Mouse (Mus musculus): ENCODE data around the gene Vmn1r120. TPM values are rescaled to one million over a fixed set of nuclear protein-coding genes. Genes with fewer than 3 reads are reported as not detected.

The Vmn1r120 gene
- not detected for polyA plus RNA-seq (2015; fragmentation: Illumina TruSeq; extraction: RNeasy Lipid Tissue Mini Kit (QIAGEN cat#74804); ENCODE audit: insufficient read depth, low replicate concordance)

DNA sequence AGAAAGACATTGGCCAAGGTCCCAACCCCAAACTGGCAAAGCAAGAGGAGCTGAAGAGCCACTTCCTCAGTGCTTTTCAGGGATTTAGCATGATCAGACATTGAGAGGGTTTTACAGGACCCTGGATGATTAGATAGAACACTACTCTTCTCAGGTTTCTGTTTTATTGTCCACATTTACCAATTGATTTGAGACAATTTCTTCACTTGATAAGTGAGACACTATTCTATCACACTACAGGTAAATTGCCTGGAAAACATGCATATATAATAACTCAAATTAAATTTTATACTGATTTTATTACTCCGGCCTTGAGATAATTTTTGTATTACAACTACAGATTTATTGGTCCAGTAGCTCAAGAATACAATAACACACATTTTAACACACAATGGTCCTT, at the start of gene Vmn1r120:
Vmn1r120 (minus strand) TSS at position 101 of the 400 bp plus-strand sequence.

DNA sequence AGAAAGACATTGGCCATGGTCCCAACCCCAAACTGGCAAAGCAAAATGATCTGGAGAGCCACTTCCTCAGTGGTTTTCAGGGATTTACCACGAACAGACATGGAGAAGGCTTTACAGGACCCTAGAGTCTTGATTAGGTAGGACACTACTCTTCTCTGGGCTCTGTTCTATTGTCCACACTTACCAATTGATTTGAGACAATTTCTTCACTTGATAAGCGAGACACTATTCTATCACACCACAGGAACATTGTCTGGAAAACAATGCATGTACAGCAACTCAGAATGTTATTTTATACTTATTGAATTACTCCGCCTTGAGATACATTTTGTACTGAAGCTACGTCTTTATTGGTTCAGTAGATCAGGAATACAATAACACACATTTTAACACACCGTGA, 44.8 kb upstream of the Vmn1r120 start, which contains the start of gene Vmn1r121:
Vmn1r121 (minus strand) TSS at position 101 of the 400 bp plus-strand sequence.

DNA sequence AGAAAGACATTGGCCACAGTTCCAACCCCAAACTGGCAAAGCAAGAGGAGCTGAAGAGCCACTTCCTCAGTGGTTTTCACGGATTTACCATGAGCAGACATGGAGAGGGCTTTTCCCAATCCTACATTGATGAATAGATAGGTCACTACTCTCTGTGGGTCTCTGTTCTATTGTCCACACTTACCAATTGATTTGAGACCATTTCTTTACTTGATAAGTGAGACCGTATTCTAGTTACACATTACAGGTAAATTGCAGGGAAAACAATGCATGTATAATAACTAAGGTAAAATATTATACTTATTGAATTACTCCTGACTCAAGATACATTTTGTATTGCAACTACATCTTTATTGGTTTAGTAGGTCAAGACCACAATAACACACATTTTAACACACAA, 41.2 kb downstream of the Vmn1r120 start, which contains the start of gene Vmn1r119:
Vmn1r119 (minus strand) TSS at position 101 of the 400 bp plus-strand sequence.

Other genes with a start within 250 kb of the Vmn1r120 start
- gene Vmn1r114, start 241.6 kb downstream of the Vmn1r120 start, polyA plus RNA-seq (2015; fragmentation: Illumina TruSeq; extraction: RNeasy Lipid Tissue Mini Kit (QIAGEN cat#74804); ENCODE audit: insufficient read depth, low replicate concordance) = not detected
- gene Vmn1r115, start 208.8 kb downstream of the Vmn1r120 start, polyA plus RNA-seq (2015; fragmentation: Illumina TruSeq; extraction: RNeasy Lipid Tissue Mini Kit (QIAGEN cat#74804); ENCODE audit: insufficient read depth, low replicate concordance) = not detected
- gene Vmn1r116, start 181.5 kb downstream of the Vmn1r120 start, polyA plus RNA-seq (2015; fragmentation: Illumina TruSeq; extraction: RNeasy Lipid Tissue Mini Kit (QIAGEN cat#74804); ENCODE audit: insufficient read depth, low replicate concordance) = not detected
- gene Vmn1r117, start 169.7 kb downstream of the Vmn1r120 start, polyA plus RNA-seq (2015; fragmentation: Illumina TruSeq; extraction: RNeasy Lipid Tissue Mini Kit (QIAGEN cat#74804); ENCODE audit: insufficient read depth, low replicate concordance) = not detected
- gene Vmn1r118, start 141.4 kb downstream of the Vmn1r120 start, polyA plus RNA-seq (2015; fragmentation: Illumina TruSeq; extraction: RNeasy Lipid Tissue Mini Kit (QIAGEN cat#74804); ENCODE audit: insufficient read depth, low replicate concordance) = not detected
- gene Vmn1r119, start 41.3 kb downstream of the Vmn1r120 start, polyA plus RNA-seq (2015; fragmentation: Illumina TruSeq; extraction: RNeasy Lipid Tissue Mini Kit (QIAGEN cat#74804); ENCODE audit: insufficient read depth, low replicate concordance) = not detected
- not detected for gene Vmn1r121, start 44.7 kb upstream of the Vmn1r120 start, polyA plus RNA-seq (2015; fragmentation: Illumina TruSeq; extraction: RNeasy Lipid Tissue Mini Kit (QIAGEN cat#74804); ENCODE audit: insufficient read depth, low replicate concordance)
- not detected for gene Vmn1r122, start 80.3 kb upstream of the Vmn1r120 start, polyA plus RNA-seq (2015; fragmentation: Illumina TruSeq; extraction: RNeasy Lipid Tissue Mini Kit (QIAGEN cat#74804); ENCODE audit: insufficient read depth, low replicate concordance)
- gene Vmn1r123, start 108.4 kb upstream of the Vmn1r120 start, polyA plus RNA-seq (2015; fragmentation: Illumina TruSeq; extraction: RNeasy Lipid Tissue Mini Kit (QIAGEN cat#74804); ENCODE audit: insufficient read depth, low replicate concordance) = not detected
- not detected for gene Gm5157, start 136.6 kb upstream of the Vmn1r120 start, polyA plus RNA-seq (2015; fragmentation: Illumina TruSeq; extraction: RNeasy Lipid Tissue Mini Kit (QIAGEN cat#74804); ENCODE audit: insufficient read depth, low replicate concordance)
- gene Vmn1r124, start 206.8 kb upstream of the Vmn1r120 start, polyA plus RNA-seq (2015; fragmentation: Illumina TruSeq; extraction: RNeasy Lipid Tissue Mini Kit (QIAGEN cat#74804); ENCODE audit: insufficient read depth, low replicate concordance) = not detected
- gene Vmn1r125, start 218.4 kb upstream of the Vmn1r120 start, polyA plus RNA-seq (2015; fragmentation: Illumina TruSeq; extraction: RNeasy Lipid Tissue Mini Kit (QIAGEN cat#74804); ENCODE audit: insufficient read depth, low replicate concordance) = not detected
- not detected for gene Vmn1r126, start 247.7 kb upstream of the Vmn1r120 start, polyA plus RNA-seq (2015; fragmentation: Illumina TruSeq; extraction: RNeasy Lipid Tissue Mini Kit (QIAGEN cat#74804); ENCODE audit: insufficient read depth, low replicate concordance)